Mouse (Mus musculus) liver, postnatal 0 days (tissue): ENCODE results near the gene Fkbp8.
"Not testable (repeated sequence)": the region's sequence is repeated elsewhere in the genome, so short reads cannot be mapped to it uniquely, and the experiment has no call there.

Source experiments
- CTCF ChIP-seq: sonication (generic); IDR thresholded peaks from 2 replicates; pipeline ENCODE4 v1.5.1; 2016; ENCODE audit warnings: antibody characterized with exemption, low read depth
- EP300 ChIP-seq: IDR thresholded peaks from 2 replicates; pipeline ENCODE4 v1.6.1; 2016; ENCODE audit warnings: antibody characterized with exemption, low read depth, mild to moderate bottlenecking

DNA sequence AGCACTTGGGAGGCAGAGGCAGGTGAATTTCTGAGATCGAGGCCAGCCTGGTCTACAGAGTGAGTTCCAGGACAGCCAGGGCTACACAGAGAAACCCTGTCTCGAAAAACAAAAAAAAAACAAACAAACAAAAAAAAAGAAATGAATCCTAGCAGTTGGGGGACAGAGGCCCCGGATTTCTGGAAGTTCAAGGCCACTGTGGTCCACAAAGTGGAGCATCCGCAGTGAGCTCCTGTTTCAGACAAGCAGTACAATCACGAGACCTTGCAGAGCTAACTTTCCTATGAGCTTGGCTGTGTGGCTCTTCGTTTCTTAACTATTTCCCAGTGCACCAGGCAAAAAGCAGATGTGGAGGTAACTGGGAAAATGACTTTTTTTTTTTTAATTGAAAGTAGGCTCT is 16.4 kb upstream of the Fkbp8 start:
- TF ChIP-seq CTCF, EP300: not testable (repeated sequence)
